Mouse (Mus musculus) spleen, adult 2 months (tissue): ENCODE measurements at regions not wholly inside any gene's neighbourhood (a gene's known extent, or its start where the extent isn't known, plus 50 kb on each side); places are given as distances from the start of the nearest gene placed in this dataset.

Experiments
- CTCF ChIP-seq: fragments of 200-500 bp; IDR thresholded peaks from 2 replicates; pipeline ENCODE4 v1.5.1; 2011; ENCODE audit warnings: mild to moderate bottlenecking, inconsistent platforms; ENCODE audit not compliant: insufficient read depth, insufficient read length, insufficient replicate concordance; ENCODE audit errors: extremely low read depth
- POLR2A ChIP-seq: fragments of 200-500 bp; IDR thresholded peaks from 2 replicates; pipeline ENCODE4 v1.6.1; 2011; ENCODE audit warnings: low read depth, low read length, inconsistent platforms

- TF ChIP-seq CTCF: no peak
- no peak for TF ChIP-seq POLR2A
Observed at GRCm38 (mm10) chr5:75826283-75827098, 151.8 kb downstream of the Kdr start.
